Mouse (Mus musculus) retina, adult 2 months (tissue): Measurements from ENCODE around the gene Nhlrc4.
A peak's percentile ranks its signal among the peaks of the same experiment; 100 is the strongest.

Source experiments
- DNase-seq: peaks from one replicate; pipeline ENCODE4 v3.0.0-alpha.2; 2012; ENCODE audit warnings: low read depth, low spot score

Nhlrc4 gene

DNA sequence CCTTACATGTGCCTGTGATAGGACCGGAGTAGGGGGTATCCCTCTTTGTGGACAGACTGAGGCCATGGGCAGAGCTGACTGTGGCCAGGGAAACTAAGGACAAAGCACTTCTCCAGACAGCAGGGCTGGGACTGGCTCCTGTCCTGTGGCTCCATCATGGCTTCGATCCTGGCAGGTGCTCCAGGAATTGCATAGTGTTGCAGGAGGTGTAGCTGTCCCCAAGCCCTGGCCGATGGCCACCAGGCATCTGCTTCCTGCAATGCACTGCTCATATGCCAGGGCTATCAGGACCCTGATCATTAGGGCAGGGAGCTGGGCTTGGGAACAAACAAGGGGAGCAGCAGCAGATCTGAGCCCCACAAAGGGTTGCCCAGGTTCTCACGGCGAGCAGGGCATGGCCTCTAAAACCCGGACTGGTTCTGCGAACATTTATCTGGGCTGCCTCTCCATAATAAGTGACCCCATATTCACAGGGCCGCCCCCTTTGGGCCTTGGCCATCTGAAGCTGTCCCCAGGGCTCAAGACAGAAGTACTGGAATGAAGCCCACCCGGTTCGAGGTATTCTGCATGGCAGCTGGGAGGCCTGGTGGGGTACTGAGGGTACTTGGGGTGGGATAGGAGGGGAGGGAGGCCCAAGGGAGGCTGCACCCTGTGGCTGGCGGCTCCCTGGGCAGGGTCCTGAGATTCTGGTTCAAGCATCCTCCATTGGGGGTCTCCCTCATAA is 14.2 kb upstream of the Nhlrc4 start:
- DNase-seq: no peak

GRCm38 (mm10) chr17:25957586-25958051 is 12.9 kb upstream of the Nhlrc4 start:
- DNase-seq: no peak

DNA sequence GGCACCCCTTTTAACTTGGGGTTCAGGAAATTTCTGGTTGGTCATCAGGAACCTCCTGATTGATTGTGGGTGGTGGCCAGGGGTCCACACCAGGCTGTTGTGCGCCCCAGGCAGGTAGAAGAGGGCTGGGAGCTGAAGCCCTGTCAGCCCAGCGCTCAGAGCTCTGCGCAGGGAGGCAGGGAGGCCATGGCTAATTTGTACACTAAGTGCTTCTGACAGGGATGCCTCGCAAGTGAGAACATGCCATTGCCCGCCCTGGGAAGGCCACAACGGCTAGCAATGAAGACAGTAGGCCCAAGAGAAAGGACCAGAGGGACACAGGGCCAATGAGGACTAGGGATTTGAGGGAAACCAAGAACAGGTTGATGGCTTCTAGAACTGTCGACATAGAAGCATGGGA is 11.9 kb upstream of the Nhlrc4 start:
- no peak for DNase-seq

- no peak for DNase-seq
These were observed 11.4 kb upstream of the Nhlrc4 start for GRCm38 (mm10) chr17:25956201-25956600.

DNA sequence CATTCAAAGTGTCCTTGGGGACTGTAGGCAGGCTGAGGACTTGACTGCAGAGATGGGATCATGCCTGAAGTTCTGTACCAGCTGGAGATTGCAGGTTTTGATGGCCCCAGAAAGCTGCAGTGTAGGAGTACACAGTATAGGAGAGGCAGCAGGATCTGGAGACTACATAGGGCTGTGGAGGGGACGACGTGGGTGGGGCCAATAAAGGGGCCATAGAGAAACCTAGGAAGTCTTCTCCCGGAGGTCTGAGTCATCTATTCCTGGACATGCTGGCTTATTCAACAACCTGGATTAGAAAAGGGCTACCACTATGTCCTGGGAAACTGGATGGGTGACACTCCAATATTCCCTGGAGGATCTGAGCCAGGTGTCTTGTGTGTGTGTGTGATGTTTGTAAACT is 11.0 kb upstream of the Nhlrc4 start:
- DNase-seq: no peak

DNA sequence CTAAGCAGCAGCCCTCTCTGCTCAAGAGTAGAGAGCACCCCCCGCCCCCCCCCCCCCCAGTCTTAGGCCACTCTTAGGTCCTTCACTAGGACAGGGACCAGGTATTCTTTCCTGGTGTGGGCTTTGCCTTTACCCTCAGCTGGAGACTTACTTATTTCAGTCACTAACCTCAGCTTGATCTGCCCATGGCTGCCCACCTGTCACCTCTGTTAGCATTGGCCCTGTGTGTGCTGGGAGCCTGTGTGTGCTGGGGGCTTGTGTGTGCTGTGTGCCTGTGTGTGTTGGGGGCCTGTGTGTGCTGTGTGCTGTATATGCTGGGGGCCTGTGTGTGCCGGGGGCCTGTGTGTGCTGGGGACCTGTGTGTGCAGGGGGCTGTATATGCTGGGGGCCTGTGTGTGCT is 9.9 kb upstream of the Nhlrc4 start:
- DNase-seq: no peak

GRCm38 (mm10) chr17:25953161-25953560 is 8.4 kb upstream of the Nhlrc4 start:
- DNase-seq: no peak

DNA sequence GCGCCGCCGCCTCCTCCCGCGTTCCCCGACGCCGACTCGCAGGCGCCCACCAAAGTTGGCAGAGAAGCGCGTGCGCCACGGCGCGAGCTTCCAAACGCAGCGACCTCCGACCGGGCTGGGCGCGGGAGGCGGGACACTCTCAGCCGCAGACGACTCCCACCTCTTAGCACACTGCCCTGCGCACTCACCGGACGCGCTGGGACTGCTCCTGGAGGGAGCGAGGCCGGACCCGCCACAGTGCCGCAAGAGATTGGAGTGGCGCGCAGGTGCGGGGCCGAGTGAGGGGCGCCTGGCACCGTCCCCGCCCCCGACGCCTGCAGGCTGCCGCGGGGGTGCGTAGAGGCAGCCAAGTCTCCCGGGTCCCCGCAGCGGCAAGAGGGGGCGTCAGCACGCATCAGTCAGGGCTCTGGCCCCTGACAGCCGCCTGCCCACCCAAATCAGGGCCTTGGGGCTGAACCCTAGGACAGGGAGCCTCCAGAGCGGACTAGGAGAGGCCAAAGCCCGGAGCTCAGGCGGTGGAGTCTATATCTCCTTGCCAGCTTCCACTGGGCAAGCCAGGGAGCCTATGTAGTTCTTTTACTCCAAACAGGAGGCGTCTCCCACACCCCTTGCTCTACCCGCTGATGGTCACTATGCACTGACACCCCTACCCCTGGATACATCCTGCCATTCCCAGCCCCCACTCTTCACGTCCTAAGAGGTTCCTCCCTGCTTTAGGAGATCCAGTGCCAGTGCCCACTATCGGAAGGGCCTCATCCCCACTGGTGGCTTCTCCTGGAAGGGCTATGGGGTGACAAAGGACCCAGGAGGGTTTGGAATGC is 7.3 kb upstream of the Nhlrc4 start, which contains the start of gene A930017K11Rik:
Gene A930017K11Rik (minus strand): TSS at position 763 of the 821 bp plus-strand sequence.
- no peak for DNase-seq

DNA sequence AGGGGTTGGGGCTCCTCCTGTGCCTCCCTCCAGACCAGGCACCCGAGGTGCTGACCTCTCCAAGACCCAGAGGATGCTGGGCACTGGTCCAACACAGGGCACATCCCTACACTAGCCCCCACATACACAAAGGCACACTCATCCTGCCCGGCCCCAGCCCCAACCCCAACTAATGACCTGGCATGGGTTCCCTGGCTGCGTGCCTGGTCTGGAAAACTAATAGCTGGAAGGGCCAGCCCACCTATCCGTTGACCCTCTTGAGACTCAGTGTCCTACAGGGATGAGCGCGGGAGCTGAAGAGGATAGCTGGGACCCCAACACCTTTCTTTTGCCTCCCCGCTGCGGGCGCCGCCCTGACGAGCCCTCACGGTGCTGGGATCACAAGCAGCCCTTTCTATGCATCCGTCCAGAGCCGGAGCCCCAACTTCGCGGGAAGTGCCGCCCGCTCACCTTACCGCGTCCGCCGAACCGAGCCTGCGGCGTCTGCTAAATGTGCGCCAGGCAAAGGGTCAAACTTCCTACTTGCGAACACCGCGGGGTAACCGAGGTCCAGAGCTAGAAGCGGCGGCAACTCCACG is 6.6 kb upstream of the Nhlrc4 start:
- no peak for DNase-seq

GRCm38 (mm10) chr17:25950706-25951105 is 5.9 kb upstream of the Nhlrc4 start:
- DNase-seq: no peak

DNA sequence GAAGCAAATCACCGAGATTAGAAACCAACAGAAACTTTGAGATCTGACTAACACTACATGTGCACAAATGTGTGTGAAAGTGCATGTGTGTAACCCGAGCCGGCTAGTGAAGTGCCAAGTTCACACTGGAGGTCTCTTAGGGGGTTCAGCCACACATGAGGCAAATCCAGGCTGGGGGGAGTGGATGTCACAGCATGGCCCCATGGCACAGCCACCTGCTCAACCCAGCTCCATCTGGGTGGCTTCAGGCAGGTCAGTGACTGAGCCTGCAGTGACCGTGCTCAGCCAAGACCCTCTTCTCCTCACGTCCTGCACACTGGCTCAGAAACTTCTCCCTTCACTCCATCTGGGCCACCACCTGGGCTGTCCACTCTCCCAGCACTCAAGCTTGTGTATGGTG is 5.2 kb upstream of the Nhlrc4 start:
- DNase-seq: no peak

DNA sequence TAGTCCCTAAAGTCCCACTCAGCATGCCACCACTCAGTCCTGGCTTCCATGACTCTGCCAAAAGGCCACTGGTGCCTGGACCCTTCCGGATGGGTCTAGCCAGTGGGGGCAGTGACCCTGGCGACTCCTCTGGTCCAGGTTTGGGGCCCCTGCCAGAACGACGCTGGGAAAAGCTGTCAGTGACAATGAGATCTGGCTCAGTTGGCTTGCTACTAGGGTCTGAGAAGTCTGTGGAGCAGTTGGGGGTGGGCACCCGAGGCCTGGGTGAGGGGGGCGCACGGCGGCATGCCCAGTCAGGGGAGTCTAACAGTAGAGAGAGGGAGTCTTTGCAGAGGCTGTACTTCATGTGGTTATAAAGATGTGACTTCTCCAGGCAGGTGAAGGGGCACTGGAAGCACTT is 3.3 kb upstream of the Nhlrc4 start:
- DNase-seq: no peak

DNA sequence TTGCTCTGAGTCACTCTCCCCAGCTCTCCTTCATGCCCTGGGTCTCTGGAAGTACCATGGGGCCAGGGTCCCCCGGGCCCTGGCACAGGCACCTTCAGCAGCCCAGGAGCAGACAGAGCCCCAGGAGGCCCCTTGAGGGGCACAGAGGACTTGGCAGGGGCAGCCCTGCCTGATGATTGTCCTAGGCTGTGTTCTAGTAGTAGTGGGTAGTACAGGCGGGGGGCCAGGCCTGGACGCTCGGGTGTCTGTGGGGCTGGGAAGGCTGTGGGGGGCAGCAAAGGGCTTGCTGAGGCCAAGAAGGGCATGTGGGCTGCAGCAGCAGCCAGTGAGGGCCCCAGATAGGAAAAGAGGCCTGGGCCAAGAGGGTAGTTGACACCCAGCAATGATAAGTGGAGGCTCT is 2.8 kb upstream of the Nhlrc4 start:
- DNase-seq: no peak

DNA sequence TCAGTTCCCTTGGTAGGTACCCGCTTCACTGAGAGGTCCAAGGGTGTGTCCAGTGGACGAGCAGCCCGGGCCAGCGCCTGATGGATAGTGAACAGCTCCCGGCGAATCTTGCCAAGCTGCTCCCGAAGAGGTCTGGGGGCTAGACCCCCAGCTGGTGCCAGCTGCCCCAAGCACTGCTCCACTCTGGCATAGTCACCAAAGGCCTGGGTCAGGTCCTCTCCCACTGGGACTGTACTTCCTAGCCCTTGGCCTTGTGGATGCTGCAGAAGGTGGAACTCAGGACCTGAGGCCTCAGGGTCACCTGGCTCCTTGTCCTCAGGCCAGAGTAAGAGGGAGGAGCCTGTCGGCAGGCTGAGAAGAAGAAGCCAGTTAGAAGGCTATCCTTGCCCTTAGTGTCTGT is 2.1 kb upstream of the Nhlrc4 start:
- DNase-seq: no peak

GRCm38 (mm10) chr17:25946349-25946748 is 1.6 kb upstream of the Nhlrc4 start:
- DNase-seq: no peak

DNA sequence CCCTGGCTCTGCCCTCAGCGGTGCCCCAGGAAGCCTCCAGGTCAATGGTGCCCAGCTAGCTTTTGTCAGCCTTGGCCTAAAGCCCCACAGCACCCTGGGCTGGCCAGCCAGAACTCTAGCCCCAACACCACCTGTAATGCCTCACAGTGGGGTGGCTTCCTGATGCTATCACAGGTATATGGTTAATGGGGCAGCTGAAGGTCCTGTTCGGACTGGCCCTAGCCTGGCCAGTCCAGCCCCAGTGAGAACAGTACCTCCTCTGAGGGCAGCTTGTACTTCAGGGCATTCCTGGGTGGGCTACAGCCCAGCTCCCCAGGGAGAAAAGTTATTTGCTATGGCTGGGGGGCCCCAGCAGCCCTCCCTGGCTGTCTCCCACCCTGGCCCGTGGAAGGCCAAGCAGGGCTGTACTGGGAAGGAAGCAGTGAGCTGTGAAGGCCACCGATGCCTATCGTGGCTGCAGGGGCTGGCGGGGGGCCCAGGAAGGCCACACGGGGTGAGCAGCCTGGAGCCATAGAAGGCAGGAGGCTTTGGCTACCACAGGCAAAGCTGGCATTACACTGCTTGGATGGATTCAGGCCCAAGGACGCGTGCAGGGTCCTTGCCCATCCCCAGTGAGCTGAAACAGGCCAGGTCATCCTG is 875 bp upstream of the Nhlrc4 start:
- no peak for DNase-seq

DNA sequence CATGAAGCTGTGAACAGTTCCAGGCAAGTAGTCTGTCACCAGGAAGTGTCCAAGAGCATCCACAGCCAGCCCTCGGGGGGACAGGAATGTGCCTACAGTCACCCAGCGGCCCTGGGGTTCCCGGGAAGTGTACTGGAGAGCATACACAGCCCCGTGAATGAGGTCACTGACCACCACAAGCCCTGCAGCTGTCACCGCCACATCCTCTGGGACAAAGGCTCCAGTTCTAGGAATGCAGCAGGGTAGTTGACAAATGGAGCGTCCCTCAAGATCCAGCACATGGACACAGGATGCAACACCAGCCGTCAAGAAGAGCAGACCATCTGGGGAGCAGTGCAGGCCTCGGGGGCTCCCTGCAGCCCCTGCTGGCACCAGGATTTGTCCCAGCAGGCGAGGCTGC is 992 bp downstream of the Nhlrc4 start:
- DNase-seq: no peak

DNA sequence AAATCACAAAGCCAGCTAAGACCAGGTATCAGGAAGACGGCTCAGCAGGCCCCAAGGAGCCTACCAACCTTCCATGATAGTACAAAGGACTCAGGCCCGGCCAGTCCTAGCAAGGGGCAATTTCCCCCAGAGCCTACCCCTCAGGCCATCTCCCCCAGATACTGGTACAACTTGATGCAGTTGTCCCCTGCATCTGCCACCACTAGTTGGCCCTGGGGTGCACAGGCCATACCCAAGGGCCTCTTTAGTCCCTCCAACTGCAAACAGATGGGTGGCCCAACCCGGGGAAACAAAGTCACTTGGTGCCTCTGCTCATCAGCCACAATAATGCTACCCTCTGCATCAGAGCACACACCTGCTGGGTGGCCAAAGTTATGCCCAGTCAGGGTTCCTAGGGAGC is 1.5 kb downstream of the Nhlrc4 start:
- no peak for DNase-seq

GRCm38 (mm10) chr17:25942597-25943151 is 2.1 kb downstream of the Nhlrc4 start:
- DNase-seq: no peak

DNA sequence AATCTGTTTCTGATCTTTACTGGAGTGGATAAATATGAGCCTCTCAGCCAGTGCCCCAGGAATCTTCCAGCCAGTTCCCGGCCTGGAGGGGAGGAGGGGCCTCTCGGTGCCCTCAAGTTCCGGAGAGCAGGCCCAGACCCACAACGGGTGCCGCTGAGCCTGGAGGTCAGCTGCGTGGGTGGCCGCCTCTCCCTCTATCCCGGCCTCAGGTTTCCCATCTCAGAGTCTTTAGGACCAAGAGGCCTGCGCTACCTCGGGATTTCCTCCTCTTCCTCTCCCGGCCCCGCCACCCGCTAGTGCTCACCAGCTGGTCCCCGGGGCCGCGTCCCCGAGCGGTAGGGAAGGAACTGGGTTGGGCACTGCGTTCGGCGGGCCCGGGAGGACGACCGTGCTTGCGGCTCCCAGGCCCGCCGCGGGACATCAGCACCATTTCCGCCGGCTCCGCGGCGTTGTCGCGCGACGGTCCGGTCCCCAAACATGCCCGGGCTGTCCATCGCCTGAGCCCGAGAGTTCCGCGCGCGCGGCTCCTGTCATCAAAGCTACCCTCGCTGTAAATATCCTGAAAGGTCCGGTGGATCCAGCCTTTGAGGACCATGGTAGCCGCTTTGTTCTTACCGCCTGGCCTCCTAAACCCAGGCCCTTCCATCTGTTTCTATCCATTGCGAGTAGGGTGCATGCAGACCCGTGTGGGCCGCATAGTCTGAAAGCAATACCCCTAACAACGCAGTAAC is 3.1 kb downstream of the Nhlrc4 start:
- DNase-seq: peak; percentile 63

- DNase-seq: no peak
These were observed 10.2 kb downstream of the Nhlrc4 start for GRCm38 (mm10) chr17:25934526-25934925.
